Mouse (Mus musculus) CH12.LX (cell line): ENCODE measurements around the gene Rbks. TPM values are rescaled to one million over a fixed set of nuclear protein-coding genes. Genes with fewer than 3 reads are reported as not detected.

Source experiments
- DNase-seq: peaks from one replicate; pipeline ENCODE4 v3.0.0-alpha.2; 2013; ENCODE audit errors: extremely low read depth
- H3K27ac ChIP-seq: 2 replicates; pipeline ENCODE4 v1.5.1; 2012; ENCODE audit warnings: low read depth, mild to moderate bottlenecking, control low read depth, moderate library complexity; ENCODE audit not compliant: insufficient read depth
- H3K27me3 ChIP-seq: replicated peaks from 2 replicates; pipeline ENCODE3; 2012; ENCODE audit warnings: inconsistent platforms
- H3K36me3 ChIP-seq, 2 experiments: replicated peaks in 1 of 2; 2 replicates each; pipeline versions ENCODE3 to v1.6.1; 2012; ENCODE audit warnings: inconsistent platforms in 1 of 2, low read length in 1 of 2, mild to moderate bottlenecking in 1 of 2, mixed read lengths in 1 of 2, moderate library complexity in 1 of 2; ENCODE audit not compliant: control insufficient read depth in 1 of 2, insufficient read depth in 1 of 2
- H3K4me1 ChIP-seq, 2 experiments: 2 replicates each; pipeline ENCODE4 v1.6.1; 2012; ENCODE audit warnings: inconsistent platforms in 1 of 2, moderate library complexity in 1 of 2; ENCODE audit not compliant: insufficient read depth in 2 of 2, control insufficient read depth in 1 of 2
- H3K4me2 ChIP-seq: 2 replicates; pipeline ENCODE4 v1.6.1; 2012; ENCODE audit warnings: low read depth, mild to moderate bottlenecking, control low read depth; ENCODE audit not compliant: poor library complexity, insufficient read depth, severe bottlenecking
- H3K4me3 ChIP-seq, 3 experiments: fragments of 150-350 bp in 1 of 3; sonication (generic) in 1 of 3; replicated peaks in 1 of 3; 2 replicates each; pipeline versions ENCODE3 to v1.5.1; 2011 to 2012; ENCODE audit warnings: low read depth in 2 of 3, low read length in 2 of 3, mild to moderate bottlenecking in 2 of 3, moderate library complexity in 2 of 3, control low read depth in 1 of 3, improper control_type of control experiment in 1 of 3, inconsistent platforms in 1 of 3, mixed read lengths in 1 of 3; ENCODE audit not compliant: poor library complexity in 1 of 3
- H3K79me2 ChIP-seq: replicated peaks from 2 replicates; pipeline ENCODE4 v1.6.1; 2012; ENCODE audit warnings: mild to moderate bottlenecking, moderate library complexity; ENCODE audit not compliant: control insufficient read depth, poor library complexity, insufficient read depth, severe bottlenecking; ENCODE audit errors: extremely low read depth
- H3K9ac ChIP-seq: 2 replicates; pipeline ENCODE4 v1.6.1; 2012; ENCODE audit warnings: low read depth, mild to moderate bottlenecking, control low read depth, moderate library complexity; ENCODE audit not compliant: insufficient read depth
- H3K9me3 ChIP-seq: replicated peaks from 2 replicates; pipeline ENCODE3; 2012; ENCODE audit warnings: low read length, inconsistent platforms, mixed read lengths
- CHD1 ChIP-seq: IDR thresholded peaks from 2 replicates; pipeline ENCODE4 v1.6.1; 2012; ENCODE audit warnings: low read depth, low read length, improper control_type of control experiment, inconsistent platforms
- CTCF ChIP-seq, 2 experiments: IDR thresholded peaks in 1 of 2; conservative IDR thresholded peaks in 1 of 2; 2 replicates each; pipeline ENCODE4 v1.5.1; 2011 to 2012; ENCODE audit warnings: low read depth in 2 of 2, low read length in 2 of 2, improper control_type of control experiment in 1 of 2, inconsistent platforms in 1 of 2, mild to moderate bottlenecking in 1 of 2, moderate library complexity in 1 of 2
- ELF1 ChIP-seq: IDR thresholded peaks from 2 replicates; pipeline ENCODE4 v1.6.1; 2014; ENCODE audit warnings: low read depth, mild to moderate bottlenecking, inconsistent platforms, low read length, improper control_type of control experiment
- EP300 ChIP-seq: IDR thresholded peaks from 2 replicates; pipeline ENCODE4 v1.6.1; 2011; ENCODE audit warnings: low read length, improper control_type of control experiment
- HCFC1 ChIP-seq: IDR thresholded peaks from 2 replicates; pipeline ENCODE4 v1.6.1; 2012; ENCODE audit warnings: low read depth, mild to moderate bottlenecking, inconsistent platforms, low read length, improper control_type of control experiment
- JUN ChIP-seq: IDR thresholded peaks from 2 replicates; pipeline ENCODE4 v1.6.1; 2011; ENCODE audit warnings: low read depth, mild to moderate bottlenecking, low read length, improper control_type of control experiment, moderate library complexity; ENCODE audit not compliant: insufficient read depth
- MAX ChIP-seq: IDR thresholded peaks from 2 replicates; pipeline ENCODE4 v1.6.1; 2011; ENCODE audit warnings: low read length, improper control_type of control experiment
- MAZ ChIP-seq: IDR thresholded peaks from 2 replicates; pipeline ENCODE4 v1.6.1; 2012; ENCODE audit warnings: low read depth, mild to moderate bottlenecking, inconsistent platforms, low read length, improper control_type of control experiment, moderate library complexity
- MYC ChIP-seq: IDR thresholded peaks from 2 replicates; pipeline ENCODE4 v1.6.1; 2011; ENCODE audit warnings: low read depth, mild to moderate bottlenecking, improper control_type of control experiment, low read length
- NELFE ChIP-seq: IDR thresholded peaks from 2 replicates; pipeline ENCODE4 v1.6.1; 2011; ENCODE audit warnings: low read depth, low read length, improper control_type of control experiment
- POLR2AphosphoS2 ChIP-seq: IDR thresholded peaks from 2 replicates; pipeline ENCODE4 v1.6.1; 2011; ENCODE audit warnings: low read depth, low read length, improper control_type of control experiment
- RAD21 ChIP-seq: IDR thresholded peaks from 2 replicates; pipeline ENCODE4 v1.6.1; 2011; ENCODE audit warnings: low read depth, mild to moderate bottlenecking, low read length, improper control_type of control experiment, moderate library complexity
- RCOR1 ChIP-seq: conservative IDR thresholded peaks from 2 replicates; pipeline ENCODE4 v1.6.1; 2012; ENCODE audit warnings: low read depth, mild to moderate bottlenecking, inconsistent platforms, low read length, improper control_type of control experiment
- SMC3 ChIP-seq: IDR thresholded peaks from 2 replicates; pipeline ENCODE4 v1.6.1; 2011; ENCODE audit warnings: low read depth, low read length, improper control_type of control experiment
- TBP ChIP-seq: conservative IDR thresholded peaks from 2 replicates; pipeline ENCODE4 v1.6.1; 2011; ENCODE audit warnings: low read depth, low read length, improper control_type of control experiment
- UBTF ChIP-seq: IDR thresholded peaks from 2 replicates; pipeline ENCODE4 v1.6.1; 2012; ENCODE audit warnings: low read depth, mild to moderate bottlenecking, inconsistent platforms, low read length, improper control_type of control experiment, moderate library complexity
- ZC3H11A ChIP-seq: IDR thresholded peaks from 2 replicates; pipeline ENCODE4 v1.6.1; 2012; ENCODE audit warnings: low read depth, mild to moderate bottlenecking, inconsistent platforms, low read length, improper control_type of control experiment
- ZKSCAN1 ChIP-seq: IDR thresholded peaks from 2 replicates; pipeline ENCODE4 v1.6.1; 2012; ENCODE audit warnings: low read depth, inconsistent platforms, low read length, improper control_type of control experiment, borderline replicate concordance
- ZNF384 ChIP-seq: IDR thresholded peaks from 2 replicates; pipeline ENCODE4 v1.6.1; 2012; ENCODE audit warnings: low read depth, low read length, improper control_type of control experiment, inconsistent platforms
- dilution Hi-C: fragments of 300-500 bp; cut with MboI; formaldehyde crosslinking; loops from 2 replicates; pipeline ENCODE4 v1.14.3; 2020; ENCODE audit warnings: low sequenced_read_pairs; ENCODE audit not compliant: extremely low pct_unique_long_range_greater_than_20kb, extremely low pct_ligation_motif_present
- in situ Hi-C: fragments of 300-500 bp; cut with MboI; formaldehyde crosslinking; loops from 3 replicates; pipeline ENCODE4 v1.14.3; 2019; ENCODE audit warnings: low sequenced_read_pairs, low pct_ligation_motif_present, low pct_unique_long_range_greater_than_20kb, mixed read lengths
- polyA plus RNA-seq: library from polyadenylated mRNA; unstranded; fragments of >175 nt; gene quantifications from 2 replicates; pipeline ENCODE4 v1.2.1, GENCODE M21; 2012; ENCODE audit warnings: low read depth; ENCODE audit not compliant: insufficient read length
- total RNA-seq, 2 experiments: library from RNA; depleted of rRNA; stranded (reverse); fragments of 300-350 nt in 1 of 2; fragments of >200 nt in 1 of 2; gene quantifications; 2 replicates each; pipeline ENCODE4 v1.2.3; 2012 to 2014

Rbks gene
- total and polyA plus RNA-seq, 3 experiments, result 3.6 to 9.2 (median 6.8) TPM

DNA sequence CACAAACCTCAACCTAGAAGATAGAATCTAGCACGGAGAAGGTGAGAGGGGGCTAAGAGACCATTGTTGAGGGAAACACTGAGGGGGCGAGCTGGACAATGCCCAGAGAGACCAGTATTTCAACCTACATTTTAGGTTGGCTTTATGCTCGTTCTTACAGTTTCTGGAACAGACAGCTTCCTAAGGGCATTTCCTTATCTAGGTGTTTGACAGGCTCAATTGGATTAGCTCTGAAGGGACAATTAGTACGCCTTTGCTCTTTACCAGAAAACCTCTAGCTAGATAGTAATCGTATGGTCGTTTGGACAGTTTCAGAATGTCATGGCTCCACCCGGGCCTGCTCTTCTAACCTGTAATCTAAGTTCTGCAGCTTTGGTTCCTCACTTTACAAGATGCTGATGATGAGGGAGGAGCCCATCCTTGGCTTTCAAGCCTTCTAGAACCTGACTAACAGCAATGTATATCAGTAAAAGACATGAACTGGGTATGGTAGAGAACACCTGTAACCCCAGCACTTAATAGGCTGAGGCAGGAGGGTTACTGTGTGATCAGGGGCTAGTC lies 96.2 kb downstream of the Rbks start:
- H3K9me3 ChIP-seq, result no peaks in the 10 kb centered on the region
- TF ChIP-seq CHD1 (no peak), RAD21 (no peak), TBP (no peak), JUN (no peak), UBTF (no peak)
- H3K4me1 ChIP-seq, result peaks cover 6 to 14% of the 10 kb centered on the region in 2 experiments; a peak in 2 of 4 replicates
- H3K79me2 ChIP-seq, result no peaks in the 10 kb centered on the region
- H3K4me2 ChIP-seq, result no peak overlapping the region
- dilution Hi-C loops (no loop called here), in situ Hi-C loops (no loop called here)
- H3K9ac ChIP-seq, result no peak overlapping the region
- DNase-seq, result no peak
- H3K36me3 ChIP-seq, result no peaks in the 10 kb centered on the region
- H3K27ac ChIP-seq, result no peak overlapping the region
- H3K4me3 ChIP-seq, result no peak overlapping the region
- H3K27me3 ChIP-seq, result no peaks in the 10 kb centered on the region

- no peaks in the 10 kb centered on the region for H3K79me2 ChIP-seq
- no peak for TF ChIP-seq UBTF
- peak; percentile 35 for TF ChIP-seq SMC3
- no peak for TF ChIP-seq HCFC1
- TF ChIP-seq MAX, result no peak
- TF ChIP-seq ZKSCAN1, result no peak
- TF ChIP-seq ELF1, result no peak
- no peak for TF ChIP-seq RCOR1
- TF ChIP-seq ZC3H11A, result no peak
- no peak for TF ChIP-seq ZNF384
- no peak for TF ChIP-seq POLR2AphosphoS2
- no peak for TF ChIP-seq EP300
- TF ChIP-seq RAD21, result peak; percentile 58
- no peak for TF ChIP-seq NELFE
- TF ChIP-seq MYC, result no peak
- peak in 1 of 2 experiments; percentile 53; a peak in 2 of 4 replicates for TF ChIP-seq CTCF (conservative IDR thresholded peaks at IDR 0.05 in 1 of 2, IDR thresholded peaks at IDR 0.05 in 1 of 2; ENCODE audit: low read depth in 2 of 2, low read length in 2 of 2)
- no peak for TF ChIP-seq MAZ
- H3K27me3 ChIP-seq, result no peaks in the 10 kb centered on the region
- H3K4me1 ChIP-seq, result peaks cover 6 to 14% of the 10 kb centered on the region in 2 experiments; a peak in 2 of 4 replicates
- H3K4me2 ChIP-seq, result no peak overlapping the region
- H3K4me3 ChIP-seq, result no peak overlapping the region
- H3K27ac ChIP-seq, result no peak overlapping the region
- no peaks in the 10 kb centered on the region for H3K9me3 ChIP-seq
- H3K9ac ChIP-seq, result no peak overlapping the region
- dilution Hi-C loops, result no loop called here
- no peaks in the 10 kb centered on the region for H3K36me3 ChIP-seq
- in situ Hi-C loops, result loop anchor here (10.0 kb wide), 1 partner anchor 596 kb away; no protein-coding TSS in a partner anchor
- peak; percentile 35 for DNase-seq
Measured at GRCm38 (mm10) chr5:31599161-31599560, 98.3 kb downstream of the Rbks start.
